Mouse (Mus musculus) megakaryocyte progenitor cell, adult 5-6 weeks (primary cell): ENCODE measurements at regions not wholly inside any gene's neighbourhood (a gene's known extent, or its start where the extent isn't known, plus 50 kb on each side); places are given as distances from the start of the nearest gene placed in this dataset.

Source experiments
- ATAC-seq: replicated peaks from 2 replicates; pipeline ENCODE4 v1.8.0; 2016; ENCODE audit warnings: mild to moderate bottlenecking, moderate TSS enrichment, inconsistent platforms; ENCODE audit not compliant: poor library complexity

DNA sequence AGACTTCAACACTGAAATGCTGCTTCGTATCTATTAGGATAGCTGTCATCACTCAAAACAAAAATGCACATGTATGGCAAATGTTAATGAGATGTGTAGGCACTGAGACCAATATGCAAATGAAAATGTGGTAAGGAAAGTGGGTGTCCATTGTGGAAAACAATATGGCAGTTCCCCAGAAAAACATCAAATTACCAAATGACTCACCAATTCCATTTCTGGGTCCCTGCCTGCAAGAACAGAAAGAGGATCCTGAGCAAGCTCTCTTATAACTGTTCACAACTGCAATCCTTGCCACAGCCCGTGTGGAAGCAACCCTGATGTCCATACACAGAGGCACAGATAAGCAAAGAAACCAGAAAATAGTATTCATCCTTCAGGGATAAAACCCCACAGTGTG, 442.0 kb downstream of the Defb40 start:
- ATAC-seq, result no peak

DNA sequence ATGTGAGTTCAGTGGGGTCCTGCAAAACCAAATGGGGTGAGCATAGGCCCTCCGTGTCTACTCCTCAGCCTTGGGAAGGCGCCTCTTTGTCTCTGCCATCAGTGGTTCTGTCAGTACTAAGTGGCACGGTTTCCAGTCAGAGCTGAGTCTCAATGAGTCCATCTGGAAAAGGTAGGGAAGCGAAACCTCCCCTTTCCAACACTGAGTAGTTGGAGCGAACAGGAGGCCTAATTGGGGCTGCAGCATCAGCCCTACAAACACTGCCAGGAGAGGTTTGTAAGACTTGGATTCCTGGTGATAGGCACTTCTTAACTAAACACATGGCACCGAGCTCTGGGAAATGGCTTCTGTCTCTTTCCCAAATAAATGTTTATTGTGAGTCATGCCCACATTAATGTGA, 449.9 kb downstream of the Defb40 start:
- ATAC-seq, result no peak

DNA sequence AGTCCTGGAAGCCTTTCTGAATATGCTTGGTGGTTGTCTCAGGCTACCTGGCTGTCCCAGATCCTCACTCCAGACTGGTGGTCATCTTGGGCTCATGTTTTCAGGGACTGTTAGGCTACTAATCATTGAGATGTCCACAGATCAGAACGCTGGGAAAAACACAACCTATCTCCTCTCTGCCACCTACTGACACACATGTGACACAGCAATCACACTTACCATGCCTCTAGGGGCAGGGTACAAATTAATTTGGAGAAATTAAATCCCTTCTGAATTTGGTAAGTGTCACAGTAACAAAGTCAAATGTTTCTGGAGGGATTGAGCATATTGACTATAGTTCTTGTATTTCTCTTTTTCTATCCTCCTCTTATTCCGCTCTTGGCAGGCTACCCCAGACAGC, 465.6 kb downstream of the Defb40 start:
- ATAC-seq, result no peak

DNA sequence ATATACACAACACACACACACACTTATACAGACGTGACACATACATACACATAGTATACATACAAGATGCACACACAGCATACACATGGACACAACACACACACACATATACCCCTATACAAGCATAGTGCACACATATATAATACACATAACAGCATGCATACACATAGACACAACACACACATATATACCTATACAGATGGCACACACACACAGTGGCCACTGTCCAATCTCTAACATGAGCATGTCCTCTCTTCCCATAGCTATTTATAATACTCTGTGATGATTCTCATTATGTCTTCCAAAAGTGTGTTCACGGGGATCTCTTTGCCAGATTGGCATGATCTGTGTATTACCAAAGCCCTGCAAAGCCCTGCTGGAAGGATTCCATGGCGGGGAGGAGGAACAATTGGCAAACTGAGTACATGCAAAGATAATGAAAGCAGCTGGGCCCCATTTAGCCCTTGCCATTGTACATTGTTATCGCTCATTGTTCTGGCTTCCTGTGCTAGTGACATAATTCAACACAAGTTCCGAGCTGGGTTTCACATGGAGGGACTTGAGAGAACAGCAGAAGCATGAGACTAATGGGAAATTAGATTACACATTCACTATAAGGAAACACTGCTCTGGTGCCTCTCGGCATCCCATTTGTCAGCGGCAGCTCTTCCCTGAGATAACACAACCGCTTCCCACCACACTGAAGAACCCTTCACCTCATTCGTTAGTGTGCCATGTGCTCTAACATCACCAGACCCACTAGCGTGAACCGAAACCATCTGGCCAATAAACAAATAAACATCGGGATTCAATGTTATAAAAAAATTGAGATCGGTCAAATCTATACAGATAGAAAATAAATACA, 471.7 kb downstream of the Defb40 start:
- no peak for ATAC-seq

DNA sequence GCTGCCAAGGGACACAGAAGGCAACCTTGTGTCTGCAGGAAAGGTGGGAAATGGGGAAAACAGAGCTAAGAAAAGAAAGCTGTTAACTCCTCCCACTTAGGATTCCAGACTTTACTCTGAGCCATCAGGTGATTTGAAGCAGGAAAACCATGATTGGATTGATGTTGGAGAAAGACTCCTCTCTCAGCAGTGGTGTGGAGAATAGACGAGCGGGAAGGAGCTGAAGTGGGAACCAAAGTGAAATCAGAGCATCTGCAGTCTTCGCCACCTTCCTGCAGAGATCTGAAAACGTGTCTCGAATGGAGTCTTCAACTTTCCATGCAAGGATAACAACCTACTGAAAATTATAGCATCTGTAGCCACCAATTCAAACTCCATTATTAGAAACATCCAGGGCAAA, 487.4 kb downstream of the Defb40 start:
- no peak for ATAC-seq

DNA sequence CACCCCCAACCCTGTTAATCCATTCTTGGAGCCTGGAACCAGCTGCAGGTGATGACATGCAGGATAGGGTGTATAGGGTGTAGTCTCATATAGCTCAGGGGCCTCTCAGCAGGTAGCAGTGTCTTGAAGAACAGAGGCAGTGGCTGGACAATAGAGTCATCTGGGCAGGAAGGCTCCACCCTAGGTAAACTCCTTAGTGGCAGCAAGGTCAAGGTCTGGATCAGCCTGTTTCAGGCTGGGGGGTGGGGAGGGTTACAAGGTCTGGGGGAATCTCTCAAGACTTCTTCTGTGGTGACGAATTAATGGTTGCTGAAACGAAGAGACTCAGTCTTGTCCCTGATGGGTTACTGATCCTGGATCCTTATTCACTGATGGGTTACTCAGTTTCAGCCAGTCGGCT, 498.0 kb downstream of the Defb40 start:
- no peak for ATAC-seq

DNA sequence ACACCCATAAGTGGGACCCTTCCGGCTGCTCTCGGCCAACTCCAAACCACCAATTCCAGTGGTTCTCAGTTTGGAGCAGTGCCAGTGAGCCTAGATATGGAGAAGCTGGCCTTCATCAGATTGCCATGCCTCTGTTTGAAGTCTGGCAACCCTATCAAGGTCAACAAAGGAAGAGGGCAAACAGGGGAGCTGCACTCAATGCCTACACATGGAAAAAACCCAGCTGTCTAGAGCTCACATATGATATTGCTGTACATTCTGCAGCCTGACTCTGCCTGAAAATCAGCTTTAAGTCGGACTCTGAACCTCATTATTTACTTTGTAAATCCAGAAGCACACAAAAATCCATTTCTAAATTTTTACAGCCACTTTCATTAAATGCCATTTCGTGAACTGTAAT, 499.9 kb downstream of the Defb40 start:
- ATAC-seq, result no peak

DNA sequence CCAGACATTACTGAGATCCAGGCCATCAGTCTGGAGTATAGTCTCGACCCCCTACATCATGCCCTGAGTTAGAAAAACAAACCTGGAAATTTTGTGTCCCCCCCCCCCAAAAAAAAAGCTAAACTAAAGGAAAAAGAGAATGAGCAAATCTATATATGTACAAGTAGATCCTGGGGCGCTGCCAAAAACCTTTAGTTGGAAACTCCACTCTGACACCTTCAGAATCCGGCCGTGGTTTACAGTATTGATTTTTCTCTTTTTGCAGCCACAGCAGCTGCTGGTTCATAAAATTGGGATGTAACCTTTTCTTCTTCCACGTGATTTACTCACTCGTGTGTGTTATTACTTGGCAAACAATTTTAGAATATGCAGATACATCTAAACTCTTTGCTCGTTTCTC, 510.5 kb downstream of the Defb40 start:
- no peak for ATAC-seq

DNA sequence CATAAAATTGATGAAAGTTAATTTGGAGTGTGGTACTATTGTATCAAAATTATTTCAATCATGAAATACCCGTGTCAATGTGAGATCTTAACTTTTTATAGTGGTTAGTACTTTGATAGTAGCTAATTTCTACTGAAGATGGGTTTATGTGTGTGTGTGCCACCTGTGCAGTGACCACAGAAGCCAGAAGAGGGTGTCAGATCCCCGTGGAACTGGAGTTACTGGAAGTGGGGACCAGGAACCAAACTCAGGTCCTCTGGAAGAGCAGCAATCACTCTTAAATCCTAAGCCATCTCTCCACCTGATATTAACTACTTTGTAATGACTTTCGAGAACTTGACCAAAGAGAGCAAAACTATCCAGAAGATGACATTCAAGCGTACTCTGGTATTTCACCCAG, 517.4 kb downstream of the Defb40 start:
- no peak for ATAC-seq

DNA sequence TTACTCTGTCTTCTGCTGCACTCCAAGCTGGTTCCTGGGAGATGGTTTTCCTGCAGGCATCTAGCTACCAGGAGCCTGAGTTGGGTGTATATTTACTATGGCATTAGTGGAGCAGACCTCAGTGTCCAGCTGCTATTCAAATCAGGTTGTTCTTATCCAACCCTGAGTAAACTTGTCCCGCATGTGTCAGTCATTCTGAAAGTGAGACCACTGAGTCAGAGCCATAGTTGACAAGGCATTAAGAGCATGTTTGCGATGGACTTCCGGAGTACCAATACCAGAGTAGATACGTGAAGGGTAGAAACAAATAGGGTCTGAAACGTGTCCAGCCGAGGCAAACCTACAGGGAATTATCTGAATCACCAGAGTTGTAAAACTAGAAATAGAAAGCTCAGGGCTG, 520.6 kb downstream of the Defb40 start:
- ATAC-seq, result no peak

DNA sequence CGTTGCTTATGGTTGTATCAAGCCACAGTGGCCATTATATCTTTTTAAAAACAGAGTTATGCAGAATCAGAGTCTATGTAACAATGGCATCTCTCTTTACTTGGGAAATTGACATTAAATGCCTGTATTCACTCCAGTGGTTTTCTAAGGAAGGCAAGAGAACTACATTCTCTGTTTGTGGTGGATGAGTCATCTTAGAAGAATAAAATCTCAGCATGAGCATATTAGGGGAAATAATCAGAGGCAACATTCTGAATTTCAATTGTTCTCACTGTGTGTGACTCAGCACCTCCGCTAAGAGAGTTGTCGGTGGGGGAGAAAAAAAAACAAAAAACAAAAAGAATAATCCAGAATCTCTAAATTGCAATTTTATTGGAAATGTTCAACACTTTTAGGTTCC, 529.0 kb downstream of the Defb40 start:
- ATAC-seq, result no peak

DNA sequence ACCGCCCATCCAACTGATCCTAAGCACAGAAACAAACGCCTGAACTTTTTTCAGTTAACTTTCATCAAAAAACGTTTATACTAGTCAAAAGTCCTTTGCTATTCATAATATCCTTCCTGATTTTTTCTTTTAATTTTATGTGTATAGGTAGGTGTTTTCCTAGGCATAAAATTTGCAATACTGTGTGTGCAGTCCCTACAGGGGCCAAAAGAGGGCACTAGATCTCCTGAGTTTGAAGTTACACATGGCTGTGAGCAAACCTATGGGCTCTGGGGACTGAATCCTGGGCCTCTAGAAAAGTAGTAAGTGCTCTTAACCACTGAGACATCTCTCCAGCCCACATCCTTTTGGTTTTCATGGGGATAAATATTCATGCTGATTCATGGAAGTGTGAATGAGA, 535.8 kb downstream of the Defb40 start:
- ATAC-seq, result no peak

DNA sequence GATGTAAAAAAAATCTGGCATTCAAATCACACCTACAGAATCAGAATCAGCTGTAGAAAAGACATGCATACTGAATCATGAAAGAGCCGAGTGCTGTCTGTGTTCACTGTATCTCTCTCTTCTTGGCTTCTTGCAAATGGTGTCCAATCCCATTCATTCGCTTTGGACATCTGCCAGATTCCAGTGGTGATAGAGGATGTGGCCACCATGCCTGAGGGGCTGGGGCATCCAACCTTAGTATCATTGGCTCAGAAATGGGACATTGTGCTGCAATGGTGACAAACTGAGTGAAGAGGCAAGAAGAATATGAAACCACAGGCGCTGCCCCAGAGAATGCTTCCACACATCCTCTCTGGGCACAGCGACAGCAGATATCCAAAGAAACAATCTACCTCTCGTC, 555.2 kb downstream of the Defb40 start:
- ATAC-seq, result no peak

DNA sequence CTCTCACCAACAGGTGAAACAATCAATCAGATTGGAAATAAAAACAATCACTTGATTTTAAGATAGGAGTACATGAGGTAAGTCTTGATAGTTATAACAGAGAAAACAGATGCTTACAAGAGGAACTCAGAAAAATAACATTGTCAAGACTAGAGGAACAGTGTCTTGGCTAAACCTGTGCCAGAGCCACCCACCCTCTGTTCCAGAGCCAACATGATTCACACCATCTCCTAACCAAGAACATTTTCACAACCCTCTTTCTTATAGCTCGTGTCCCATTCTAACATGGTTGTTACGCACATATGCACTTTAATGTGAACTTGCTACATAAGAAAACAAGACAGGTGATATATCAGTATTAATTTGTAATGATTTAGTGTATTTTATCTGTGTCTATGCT, 565.6 kb downstream of the Defb40 start:
- ATAC-seq, result no peak

DNA sequence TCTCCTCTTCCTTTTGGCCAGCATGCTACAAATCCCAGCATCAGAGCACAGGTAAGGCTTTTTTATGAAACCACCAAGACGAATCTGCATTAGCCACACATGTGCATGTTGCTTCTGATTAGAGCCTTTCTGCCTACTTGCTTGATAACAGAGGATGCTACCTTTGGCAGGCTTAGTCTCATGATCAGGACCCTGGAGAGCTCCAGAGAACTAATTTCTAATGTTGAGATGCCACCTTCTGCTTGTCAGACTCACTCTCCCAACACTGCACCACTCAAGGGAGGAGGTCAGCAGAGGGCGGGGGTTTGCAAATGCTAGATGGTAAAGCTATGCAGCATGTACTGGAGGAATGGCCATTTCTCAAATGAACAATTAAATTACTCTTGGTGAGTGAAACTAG, 571.6 kb downstream of the Defb40 start:
- ATAC-seq, result no peak

DNA sequence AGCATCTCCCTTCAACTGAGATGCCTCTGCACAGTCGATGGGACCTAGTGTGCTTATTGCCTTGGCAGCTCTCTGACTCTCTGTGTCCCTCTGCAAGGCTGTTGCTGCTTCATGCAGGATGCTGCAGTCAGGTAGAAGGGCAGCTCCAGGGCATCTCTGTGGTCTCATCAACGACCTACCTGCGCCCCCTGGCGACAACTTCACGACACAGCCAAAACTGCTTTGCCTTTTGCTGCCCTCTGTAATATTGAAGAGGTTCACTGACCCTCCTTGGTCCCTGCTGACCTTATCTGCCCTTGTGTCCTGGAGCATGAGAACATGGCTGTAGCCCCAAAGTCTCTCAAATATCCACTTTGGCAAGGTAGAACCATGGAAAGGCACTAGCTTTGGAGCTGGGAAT, 589.7 kb downstream of the Defb40 start:
- peak; percentile 65 for ATAC-seq

DNA sequence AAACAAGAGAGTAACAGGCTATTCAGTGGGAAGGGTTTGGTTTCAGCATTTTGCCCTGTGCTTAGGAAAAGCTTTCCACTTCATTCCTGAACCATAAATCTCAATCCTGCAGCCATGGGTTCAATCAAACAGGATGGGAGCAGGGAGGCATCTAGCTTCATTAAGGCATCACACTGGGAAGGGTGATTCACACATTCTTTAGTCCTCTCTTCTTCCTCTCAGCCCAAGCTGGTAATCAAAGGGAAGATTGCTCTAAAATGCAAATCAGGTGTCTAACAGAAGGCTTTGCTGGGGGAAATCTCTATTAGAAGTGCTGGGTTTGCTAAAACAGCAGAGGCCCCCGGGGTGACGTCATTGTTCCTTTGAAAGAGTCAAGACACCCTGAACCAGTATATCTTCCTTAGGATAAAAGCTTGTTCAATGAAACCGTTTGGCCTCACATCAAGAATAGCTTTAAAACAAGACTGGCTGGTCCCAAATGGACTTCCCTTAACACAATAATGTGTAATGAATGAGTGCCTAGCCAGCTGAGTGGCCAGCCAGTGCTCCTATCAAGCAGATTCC, 596.4 kb downstream of the Defb40 start:
- ATAC-seq, result no peak

DNA sequence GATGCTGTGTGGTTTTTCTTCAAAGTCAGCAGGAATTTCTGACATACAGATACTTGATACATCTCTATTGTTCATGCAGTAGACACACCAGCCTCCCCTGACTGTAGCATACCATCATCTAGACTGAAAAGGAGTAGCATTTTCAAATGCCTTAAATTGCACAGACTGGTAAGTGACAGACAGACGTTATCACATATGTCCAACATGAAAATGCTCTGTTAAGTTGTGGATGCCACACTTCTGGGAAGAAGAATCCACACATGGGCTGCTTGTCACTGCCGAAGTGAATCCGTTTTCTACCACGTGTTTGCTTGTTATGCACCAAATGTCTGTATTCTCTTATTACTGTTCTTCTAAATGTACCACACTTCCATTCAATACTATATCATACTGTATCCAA, 629.3 kb downstream of the Defb40 start:
- ATAC-seq, result no peak

DNA sequence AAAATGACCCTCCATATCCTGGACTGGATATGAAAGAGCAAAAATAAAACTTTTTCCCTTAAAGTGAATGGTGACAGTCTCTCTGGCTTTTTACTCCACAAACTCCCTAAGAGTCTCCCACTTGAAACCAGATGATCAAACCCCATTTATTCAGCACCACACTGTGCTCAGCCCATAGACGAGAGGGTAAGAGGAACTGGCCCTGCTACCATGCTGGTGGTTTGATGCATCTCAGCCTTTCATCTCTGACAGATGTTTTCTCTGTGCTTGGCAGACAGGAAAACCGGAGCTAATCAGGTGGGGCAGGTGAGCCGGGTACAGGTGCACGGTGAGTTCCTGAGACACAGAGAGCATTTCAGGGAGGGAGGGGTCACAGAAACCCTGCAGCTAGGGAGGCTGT, 631.8 kb downstream of the Defb40 start:
- ATAC-seq, result no peak

DNA sequence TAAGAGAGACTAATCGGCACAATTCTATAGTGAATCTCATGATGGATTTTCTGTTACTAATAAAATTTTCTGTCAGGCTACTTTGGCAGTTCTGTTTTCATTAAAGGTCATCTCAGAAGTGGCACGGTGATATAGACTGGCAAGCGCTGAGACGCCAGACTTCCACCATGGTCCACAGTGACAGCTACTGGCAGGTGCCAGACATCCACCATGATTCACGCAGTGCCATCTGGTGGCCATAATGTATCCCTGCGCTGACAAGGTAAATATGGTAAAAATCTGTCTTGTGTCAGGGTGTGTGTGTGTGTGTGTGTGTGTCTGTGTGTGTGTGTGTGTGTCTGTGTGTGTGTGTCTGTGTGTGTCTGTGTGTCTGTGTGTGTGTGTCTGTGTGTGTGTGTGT, 632.7 kb downstream of the Defb40 start:
- ATAC-seq, result peak; percentile 86

DNA sequence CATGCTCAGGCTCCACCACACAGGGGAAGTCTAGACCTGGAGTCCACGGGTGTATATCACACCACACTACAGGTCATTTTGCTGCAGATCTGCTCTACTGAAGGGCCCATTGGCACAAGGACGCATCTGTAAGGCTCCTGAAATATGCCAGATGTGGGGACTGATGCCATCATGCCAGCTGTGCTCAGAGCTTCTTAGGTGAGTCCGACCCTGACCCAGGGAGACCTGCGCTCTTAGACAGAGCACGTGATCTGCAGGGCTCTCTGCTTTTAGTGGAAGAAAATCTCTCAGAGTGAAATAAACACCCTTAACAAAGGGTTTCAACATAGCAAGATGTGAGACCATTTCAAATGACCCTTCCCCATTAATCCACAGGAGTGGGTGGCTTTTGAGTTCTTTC, 633.2 kb downstream of the Defb40 start:
- no peak for ATAC-seq

DNA sequence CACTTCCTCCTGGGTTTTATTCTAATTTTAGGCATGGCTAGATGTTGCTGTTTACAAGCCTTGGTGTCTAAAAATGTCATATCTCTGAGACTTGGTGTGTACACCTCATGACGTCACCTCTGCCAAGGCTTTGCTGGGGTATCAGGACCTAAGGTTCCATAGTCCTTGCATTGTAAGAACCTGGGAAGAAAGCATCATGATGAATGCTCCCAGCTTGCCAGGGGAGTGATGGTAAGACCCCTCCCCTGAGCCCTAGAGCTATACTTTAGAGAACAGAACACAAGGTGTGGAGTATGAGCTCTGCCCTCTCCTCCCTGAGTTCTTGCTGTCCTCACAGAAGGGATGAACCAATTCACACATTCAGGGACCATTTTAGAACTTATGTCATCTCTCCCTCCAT, 642.5 kb downstream of the Defb40 start:
- ATAC-seq, result no peak

DNA sequence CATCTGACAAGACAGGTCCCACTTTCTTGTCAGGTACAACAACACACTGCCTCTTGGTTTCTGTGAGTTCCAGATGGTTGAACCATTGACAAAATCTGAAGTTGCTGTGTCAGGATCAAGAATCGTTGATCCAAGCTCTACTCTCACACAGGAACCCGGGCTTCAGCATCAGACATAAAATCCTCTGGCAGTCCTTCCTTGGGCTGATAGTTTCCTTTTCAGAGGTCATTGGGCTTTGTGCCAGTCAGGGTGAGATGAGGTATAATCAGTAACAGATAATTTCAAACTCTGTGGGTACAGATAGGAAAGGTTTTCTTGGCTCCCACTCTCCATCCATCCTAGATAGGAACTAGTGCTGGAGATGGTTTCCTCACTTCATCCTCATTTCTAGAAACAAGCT, 649.5 kb downstream of the Defb40 start:
- no peak for ATAC-seq
